Mouse (Mus musculus): ENCODE results near the gene Gm21970. TPM values are rescaled to one million over a fixed set of nuclear protein-coding genes. Genes with fewer than 3 reads are reported as not detected.

Gm21970 gene
- total RNA-seq, 2 experiments from 2014 or later, result 12.6 TPM; not detected in 1

- ATAC-seq (replicated peaks; ENCODE audit: low FRiP score, poor library complexity, severe bottlenecking), result no peak
These were observed 24.5 kb upstream of the Gm21970 start for GRCm38 (mm10) chr16:91367066-91367465.

- peak; percentile 91 for ATAC-seq (replicated peaks; ENCODE audit: low FRiP score, poor library complexity, severe bottlenecking)
These were observed 18.7 kb upstream of the Gm21970 start, which contains the start of gene Ifnar2 for GRCm38 (mm10) chr16:91372577-91373472. Gene Ifnar2, plus strand, starts transcription at chr16:91372783.

- peak; percentile 36 for ATAC-seq (replicated peaks; ENCODE audit: low FRiP score, poor library complexity, severe bottlenecking)
These were observed 17.9 kb upstream of the Gm21970 start for GRCm38 (mm10) chr16:91373473-91374252.

GRCm38 (mm10) chr16:91374253-91374634, 17.3 kb upstream of the Gm21970 start:
- no peak for ATAC-seq (replicated peaks; ENCODE audit: low FRiP score, poor library complexity, severe bottlenecking)

- ATAC-seq (replicated peaks; ENCODE audit: low FRiP score, poor library complexity, severe bottlenecking), result no peak
These were observed 14.8 kb upstream of the Gm21970 start for GRCm38 (mm10) chr16:91376701-91377100.

GRCm38 (mm10) chr16:91378431-91378986, 13.0 kb upstream of the Gm21970 start:
- no peak for ATAC-seq (replicated peaks; ENCODE audit: low FRiP score, poor library complexity, severe bottlenecking)

- ATAC-seq (replicated peaks; ENCODE audit: low FRiP score, poor library complexity, severe bottlenecking), result no peak
These were observed 12.5 kb upstream of the Gm21970 start for GRCm38 (mm10) chr16:91378991-91379390.

GRCm38 (mm10) chr16:91379412-91379811, 12.1 kb upstream of the Gm21970 start:
- ATAC-seq (replicated peaks; ENCODE audit: low FRiP score, poor library complexity, severe bottlenecking), result no peak

- ATAC-seq (replicated peaks; ENCODE audit: low FRiP score, poor library complexity, severe bottlenecking), result peak; percentile 73
These were observed 11.4 kb upstream of the Gm21970 start for GRCm38 (mm10) chr16:91380151-91380550.

- no peak for ATAC-seq (replicated peaks; ENCODE audit: low FRiP score, poor library complexity, severe bottlenecking)
These were observed 9.9 kb upstream of the Gm21970 start for GRCm38 (mm10) chr16:91381606-91382005.

GRCm38 (mm10) chr16:91382261-91382790, 9.2 kb upstream of the Gm21970 start:
- no peak for ATAC-seq (replicated peaks; ENCODE audit: low FRiP score, poor library complexity, severe bottlenecking)

- ATAC-seq (replicated peaks; ENCODE audit: low FRiP score, poor library complexity, severe bottlenecking), result no peak
These were observed 7.3 kb upstream of the Gm21970 start for GRCm38 (mm10) chr16:91384221-91384620.

GRCm38 (mm10) chr16:91385621-91386020, 5.9 kb upstream of the Gm21970 start:
- ATAC-seq (replicated peaks; ENCODE audit: low FRiP score, poor library complexity, severe bottlenecking), result no peak

GRCm38 (mm10) chr16:91386419-91387120, 5.0 kb upstream of the Gm21970 start:
- ATAC-seq (replicated peaks; ENCODE audit: low FRiP score, poor library complexity, severe bottlenecking), result no peak

GRCm38 (mm10) chr16:91387121-91387486, 4.4 kb upstream of the Gm21970 start:
- no peak for ATAC-seq (replicated peaks; ENCODE audit: low FRiP score, poor library complexity, severe bottlenecking)

- ATAC-seq (replicated peaks; ENCODE audit: low FRiP score, poor library complexity, severe bottlenecking), result peak; percentile 51; the same call in 1 of the 2 replicates
These were observed 1.4 kb upstream of the Gm21970 start for GRCm38 (mm10) chr16:91390100-91390499.

- no peak for ATAC-seq (replicated peaks; ENCODE audit: low FRiP score, poor library complexity, severe bottlenecking)
These were observed 3.4 kb downstream of the Gm21970 start for GRCm38 (mm10) chr16:91394826-91395410.

GRCm38 (mm10) chr16:91395633-91396392, 4.3 kb downstream of the Gm21970 start:
- peak; percentile 69 for ATAC-seq (replicated peaks; ENCODE audit: low FRiP score, poor library complexity, severe bottlenecking)

Measured in erythroid progenitor cell, adult 5-6 weeks (primary cell).